Mouse (Mus musculus): ENCODE results near the gene Atp6v1e1. TPM values are rescaled to one million over a fixed set of nuclear protein-coding genes. Genes with fewer than 3 reads are reported as not detected.
"Not testable (repeated sequence)": the region's sequence is repeated elsewhere in the genome, so short reads cannot be mapped to it uniquely, and the experiment has no call there.

Gene Atp6v1e1
- 135 and 136 TPM in 2 replicates for polyA plus RNA-seq (2015; fragmentation: Nextera tagmentation; extraction: Ambion mirVana)

DNA sequence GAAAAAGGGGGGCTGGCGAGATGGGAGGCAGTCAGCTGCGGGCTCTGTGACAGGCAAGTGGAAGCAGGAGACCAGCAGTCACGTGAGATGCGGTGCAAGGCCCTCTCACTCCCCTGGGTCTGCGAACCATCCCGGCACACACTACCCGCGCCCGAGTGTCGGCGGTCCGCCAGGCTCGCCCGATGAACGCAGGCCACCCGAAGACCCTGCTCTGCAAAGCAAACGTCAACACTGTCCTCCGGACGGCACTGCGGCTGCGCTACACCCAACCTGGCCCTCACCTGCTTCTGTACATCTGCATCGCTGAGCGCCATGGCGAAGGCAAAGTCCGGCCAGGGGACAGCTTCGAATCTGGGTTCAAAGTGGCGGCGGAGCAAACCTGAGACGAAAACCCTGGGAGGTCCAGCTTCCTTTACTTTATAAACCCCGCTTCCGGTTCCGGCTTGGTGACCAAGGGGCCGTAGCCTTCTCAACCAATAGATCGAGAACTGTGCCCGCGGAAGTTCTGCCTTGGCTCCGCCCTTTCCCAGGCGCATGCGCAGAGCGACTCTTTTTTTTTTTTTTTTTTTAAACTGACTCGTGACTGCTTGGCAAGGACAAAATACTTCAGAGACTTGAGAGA lies at the start of gene Atp6v1e1:
Gene Atp6v1e1, minus strand, starts transcription at position 487 of the 622 bp plus-strand sequence.
- Histone ChIP-seq H3K4me2 (peak within 1 kb of the TSS; percentile 84), H3K9me3 (0 out of 2 replicates have a peak, but pooled peaks cover 4% of the 10 kb centered on the region), H3K27me3 (replicated peaks) (0 out of 2 replicates have a peak, but pooled peaks cover 2% of the 10 kb centered on the region), H3K4me3 (peak within 1 kb of the TSS; percentile 72), H3K4me1 (peaks cover 19% of the 10 kb centered on the region), H3K36me3 (peaks cover 19% of the 10 kb centered on the region), H3K27ac (replicated peaks) (peak within 1 kb of the TSS; percentile 91), H3K9ac (peak within 1 kb of the TSS; percentile 87)
- under 1% methylated on average over 41 of the region's 41 CpGs for WGBS
- ATAC-seq (ENCODE audit: extremely low read depth, insufficient number of reproducible peaks, low FRiP score, low TSS enrichment): peak; percentile 92

DNA sequence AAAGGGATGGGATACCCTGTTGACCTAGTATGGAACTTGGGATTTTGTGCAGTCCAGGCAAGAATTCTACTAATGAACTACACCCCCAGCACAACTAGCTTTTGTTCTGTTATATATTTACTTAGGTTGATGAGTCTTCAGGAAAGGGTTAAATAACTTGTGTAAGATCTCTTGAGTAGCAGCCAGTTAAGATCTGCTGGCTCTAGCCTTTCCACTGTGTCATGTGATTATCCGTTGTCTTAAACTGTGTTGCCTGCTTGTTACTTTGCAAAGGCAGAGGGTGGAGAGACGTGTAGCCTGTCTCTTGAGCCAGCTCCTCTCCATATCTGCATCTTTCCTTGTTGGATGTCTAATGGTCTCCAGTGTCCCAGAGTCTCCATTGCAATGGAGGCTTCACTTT lies 48.7 kb upstream of the Atp6v1e1 start:
- no peak overlapping the region for H3K4me3 ChIP-seq
- no peaks in the 10 kb centered on the region for H3K27me3 ChIP-seq (replicated peaks)
- H3K4me1 ChIP-seq: peaks cover 21% of the 10 kb centered on the region
- H3K9ac ChIP-seq: no peak overlapping the region
- H3K9me3 ChIP-seq: no peaks in the 10 kb centered on the region
- no peak for ATAC-seq (ENCODE audit: extremely low read depth, insufficient number of reproducible peaks, low FRiP score, low TSS enrichment)
- H3K27ac ChIP-seq (replicated peaks): no peak overlapping the region
- H3K36me3 ChIP-seq: peaks cover 31% of the 10 kb centered on the region
- no peak overlapping the region for H3K4me2 ChIP-seq
- WGBS: 64% methylated on average over 2 of the region's 2 CpGs

DNA sequence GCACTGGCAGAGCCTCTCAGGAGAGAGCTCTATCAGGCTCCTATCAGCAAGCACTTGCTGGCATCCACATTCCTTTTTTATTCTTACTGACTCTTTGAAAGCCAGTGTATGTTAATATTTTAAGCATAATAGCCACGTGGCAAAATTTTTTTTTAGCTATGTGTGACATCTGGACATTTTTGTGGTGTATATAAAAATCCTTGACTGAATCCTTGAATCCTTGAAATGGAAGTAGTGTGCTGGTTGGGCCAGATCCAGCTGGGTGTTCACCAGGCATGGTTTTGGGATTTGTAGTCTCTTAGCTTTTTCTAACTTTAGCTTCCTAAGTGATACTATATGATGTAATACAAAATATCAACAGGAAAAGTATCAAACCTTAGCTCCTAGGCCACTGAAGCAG lies 46.2 kb upstream of the Atp6v1e1 start:
- Histone ChIP-seq H3K4me1 (peaks cover 21% of the 10 kb centered on the region), H3K27me3 (replicated peaks) (no peaks in the 10 kb centered on the region), H3K9ac (no peak overlapping the region), H3K27ac (replicated peaks) (no peak overlapping the region), H3K36me3 (peaks cover 46% of the 10 kb centered on the region), H3K4me3 (no peak overlapping the region), H3K9me3 (no peaks in the 10 kb centered on the region), H3K4me2 (no peak overlapping the region)
- no peak for ATAC-seq (ENCODE audit: extremely low read depth, insufficient number of reproducible peaks, low FRiP score, low TSS enrichment)
- WGBS: 42% methylated on average over 1 of the region's 1 CpGs

DNA sequence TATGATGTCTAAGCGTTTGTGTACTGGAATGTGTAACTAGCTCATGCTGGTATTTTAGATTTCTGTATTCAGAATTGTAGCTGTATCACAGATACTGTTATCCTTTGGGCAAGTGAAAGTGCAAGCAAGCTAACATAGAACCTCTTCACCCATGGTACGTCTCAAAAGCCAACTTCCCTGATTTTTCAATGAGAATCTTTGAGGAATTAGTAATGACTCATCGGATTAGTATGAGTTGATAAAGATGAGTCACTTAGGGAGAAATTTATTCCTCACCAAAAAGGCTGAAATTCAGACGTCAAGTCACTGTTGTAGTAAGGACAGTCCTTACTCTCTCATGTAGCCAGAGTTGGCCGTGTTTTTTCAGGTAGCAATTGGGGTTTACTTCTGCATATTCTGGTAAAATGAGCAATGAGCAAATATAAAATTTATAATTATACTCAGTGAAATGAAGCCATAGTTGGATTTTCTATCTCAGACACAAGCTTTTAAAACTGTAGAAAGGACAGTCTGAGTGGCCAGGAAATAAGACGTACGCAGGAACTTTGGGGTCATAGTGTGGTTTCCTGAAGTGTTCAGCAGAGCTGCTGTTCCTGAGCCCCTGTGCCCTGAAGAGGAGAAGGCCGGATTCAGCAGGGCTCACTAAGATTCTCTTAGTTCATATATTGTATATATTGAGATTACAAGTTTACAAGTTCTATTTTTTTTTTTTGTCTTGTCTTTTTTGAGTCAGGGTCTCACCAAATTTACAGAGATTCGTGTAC lies 43.6 kb upstream of the Atp6v1e1 start:
- WGBS: 70% methylated on average over 9 of the region's 9 CpGs
- H3K4me2 ChIP-seq: no peak overlapping the region
- no peaks in the 10 kb centered on the region for H3K9me3 ChIP-seq
- no peaks in the 10 kb centered on the region for H3K27me3 ChIP-seq (replicated peaks)
- no peak for ATAC-seq (ENCODE audit: extremely low read depth, insufficient number of reproducible peaks, low FRiP score, low TSS enrichment)
- peaks cover 54% of the 10 kb centered on the region for H3K36me3 ChIP-seq
- H3K9ac ChIP-seq: no peak overlapping the region
- H3K27ac ChIP-seq (replicated peaks): 0 out of 2 replicates have a peak overlapping the region, but pooled peaks have one; percentile 0
- no peak overlapping the region for H3K4me3 ChIP-seq
- H3K4me1 ChIP-seq: peaks cover 19% of the 10 kb centered on the region

DNA sequence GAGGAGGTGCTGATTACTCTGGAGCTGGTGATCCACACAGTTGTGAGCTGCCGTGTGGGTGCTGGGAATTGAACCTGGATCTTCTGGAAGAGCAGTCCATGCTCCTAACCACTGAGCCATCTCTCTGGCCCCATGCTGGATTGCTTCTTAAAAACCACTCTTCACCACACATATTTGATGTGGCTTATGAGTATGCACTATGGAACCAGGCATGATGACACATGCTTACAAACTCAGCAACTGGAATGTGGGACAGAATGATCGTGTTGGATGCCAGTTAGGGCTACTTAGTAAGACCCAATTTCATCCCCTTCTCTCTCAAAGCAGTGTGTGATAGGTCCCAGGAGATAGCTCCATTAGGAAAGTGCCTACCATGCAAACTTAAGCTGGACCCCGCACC lies 37.5 kb upstream of the Atp6v1e1 start:
- whole genome bisulfite sequencing: 95% methylated on average over 3 of the region's 3 CpGs
- Histone ChIP-seq H3K4me2 (no peak overlapping the region), H3K9ac (no peak overlapping the region), H3K27ac (replicated peaks) (no peak overlapping the region), H3K36me3 (peaks cover 49% of the 10 kb centered on the region), H3K27me3 (replicated peaks) (no peaks in the 10 kb centered on the region), H3K4me3 (no peak overlapping the region), H3K9me3 (no peaks in the 10 kb centered on the region), H3K4me1 (peaks cover 22% of the 10 kb centered on the region)
- no peak for ATAC-seq (ENCODE audit: extremely low read depth, insufficient number of reproducible peaks, low FRiP score, low TSS enrichment)

DNA sequence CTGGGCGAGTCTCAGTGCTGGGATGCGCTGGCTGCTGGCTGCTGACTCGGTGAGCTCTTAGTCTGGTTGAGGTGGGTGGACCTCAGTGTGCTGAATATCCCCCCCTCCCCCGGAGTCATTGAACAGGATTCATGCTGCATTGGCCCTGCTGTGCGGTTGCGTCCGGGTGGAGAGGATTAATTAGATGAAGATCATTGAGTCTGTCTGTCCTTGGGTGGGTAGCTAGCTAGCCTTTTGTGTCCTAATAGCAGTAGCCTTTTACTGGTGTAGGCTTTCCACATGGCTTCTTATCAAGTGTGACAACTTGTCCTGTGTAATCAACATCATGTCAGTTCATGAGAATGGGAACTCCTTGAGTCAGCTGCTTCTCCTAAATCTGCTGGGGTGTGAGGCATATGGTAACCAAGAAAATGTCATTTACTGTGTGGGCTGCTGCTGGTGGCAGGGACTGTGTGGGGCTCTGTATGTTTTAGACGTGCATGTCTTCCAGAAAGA lies 35.7 kb upstream of the Atp6v1e1 start:
- H3K36me3 ChIP-seq: peaks cover 46% of the 10 kb centered on the region
- H3K9ac ChIP-seq: no peak overlapping the region
- peaks cover 33% of the 10 kb centered on the region for H3K4me1 ChIP-seq
- H3K4me2 ChIP-seq: no peak overlapping the region
- 0 out of 2 replicates have a peak, but pooled peaks have one; percentile 16 for ATAC-seq (ENCODE audit: extremely low read depth, insufficient number of reproducible peaks, low FRiP score, low TSS enrichment)
- no peak overlapping the region for H3K4me3 ChIP-seq
- no peaks in the 10 kb centered on the region for H3K9me3 ChIP-seq
- no peak overlapping the region for H3K27ac ChIP-seq (replicated peaks)
- no peaks in the 10 kb centered on the region for H3K27me3 ChIP-seq (replicated peaks)
- 71% methylated on average over 8 of the region's 8 CpGs for WGBS

DNA sequence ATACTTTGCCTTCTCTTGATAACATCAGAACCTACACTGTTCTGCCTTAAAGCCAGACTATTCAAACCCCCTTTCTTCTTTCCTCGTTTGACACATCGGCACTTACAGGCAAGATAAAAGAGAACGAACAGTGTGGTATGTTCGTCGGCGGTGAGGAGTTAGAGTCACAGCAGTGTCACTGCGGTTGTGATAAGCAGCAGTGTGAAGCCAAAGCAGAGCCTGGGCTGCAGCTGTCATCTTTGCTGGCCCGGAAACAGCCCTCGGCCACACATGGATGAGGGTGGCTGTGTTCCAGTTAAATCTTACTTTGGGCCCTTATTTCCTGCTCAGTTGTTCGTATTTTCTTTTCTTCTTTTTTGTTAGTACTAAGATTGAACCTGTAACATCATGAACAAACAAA lies 31.8 kb upstream of the Atp6v1e1 start:
- Histone ChIP-seq H3K36me3 (peaks cover 47% of the 10 kb centered on the region), H3K4me1 (peaks cover 23% of the 10 kb centered on the region), H3K9ac (no peak overlapping the region), H3K4me2 (peak overlapping the region; percentile 8), H3K27ac (replicated peaks) (peak overlapping the region; percentile 59), H3K4me3 (no peak overlapping the region), H3K27me3 (replicated peaks) (no peaks in the 10 kb centered on the region), H3K9me3 (no peaks in the 10 kb centered on the region)
- 10% methylated on average over 10 of the region's 10 CpGs for WGBS
- ATAC-seq (ENCODE audit: extremely low read depth, insufficient number of reproducible peaks, low FRiP score, low TSS enrichment): 0 out of 2 replicates have a peak, but pooled peaks have one; percentile 17

DNA sequence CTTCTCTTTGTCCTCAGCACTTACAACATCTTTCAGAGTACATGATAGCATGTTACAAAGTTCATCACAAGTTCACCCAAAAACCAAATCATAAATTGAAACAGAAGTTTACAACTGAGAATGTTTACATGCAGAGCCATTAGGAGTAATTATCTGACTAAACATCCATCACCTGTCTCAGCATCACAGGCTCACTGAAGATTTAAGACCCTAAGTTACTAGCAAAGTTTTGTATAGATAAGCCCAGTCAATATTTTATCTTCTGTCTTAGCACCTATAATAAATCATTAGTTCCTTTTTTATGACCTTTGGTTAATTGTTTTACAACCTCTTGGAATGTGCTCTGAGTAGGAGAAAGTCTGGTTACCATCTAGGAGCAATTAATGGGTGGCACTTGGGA lies 28.1 kb upstream of the Atp6v1e1 start:
- not testable (repeated sequence) for H3K9ac ChIP-seq; H3K27ac ChIP-seq (replicated peaks); H3K4me2 ChIP-seq; H3K27me3 ChIP-seq (replicated peaks); H3K9me3 ChIP-seq; ATAC-seq (ENCODE audit: extremely low read depth, insufficient number of reproducible peaks, low FRiP score, low TSS enrichment); H3K4me3 ChIP-seq
- Histone ChIP-seq H3K4me1 (peaks cover 11% of the 10 kb centered on the region), H3K36me3 (peaks cover 52% of the 10 kb centered on the region)

DNA sequence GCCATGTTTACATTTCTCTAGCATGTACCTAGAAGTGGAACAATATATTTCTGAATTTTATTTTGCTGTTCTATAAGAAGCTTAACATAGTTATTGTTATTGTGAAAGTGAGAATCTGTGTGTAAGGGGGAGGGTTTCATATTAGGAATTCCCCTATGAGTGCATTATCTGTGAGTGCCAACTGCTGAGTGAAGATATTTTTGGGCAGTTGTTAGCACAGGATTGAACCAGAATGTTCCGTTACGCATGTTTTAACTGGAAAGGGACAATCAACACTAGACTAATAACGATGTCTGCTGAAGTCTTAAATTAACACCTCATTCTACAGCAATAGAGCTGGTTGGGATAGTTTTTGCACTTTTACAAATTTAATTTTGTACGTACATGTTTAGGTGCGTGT lies 19.2 kb upstream of the Atp6v1e1 start:
- no peaks in the 10 kb centered on the region for H3K27me3 ChIP-seq (replicated peaks)
- 0 out of 2 replicates have a peak overlapping the region, but pooled peaks have one; percentile 0 for H3K4me2 ChIP-seq
- no peak for ATAC-seq (ENCODE audit: extremely low read depth, insufficient number of reproducible peaks, low FRiP score, low TSS enrichment)
- 61% methylated on average over 5 of the region's 5 CpGs for WGBS
- no peak overlapping the region for H3K4me3 ChIP-seq
- peaks cover 19% of the 10 kb centered on the region for H3K36me3 ChIP-seq
- peaks cover 32% of the 10 kb centered on the region for H3K4me1 ChIP-seq
- H3K9me3 ChIP-seq: no peaks in the 10 kb centered on the region
- H3K27ac ChIP-seq (replicated peaks): no peak overlapping the region; the same call in 1 of the 2 replicates
- H3K9ac ChIP-seq: no peak overlapping the region

DNA sequence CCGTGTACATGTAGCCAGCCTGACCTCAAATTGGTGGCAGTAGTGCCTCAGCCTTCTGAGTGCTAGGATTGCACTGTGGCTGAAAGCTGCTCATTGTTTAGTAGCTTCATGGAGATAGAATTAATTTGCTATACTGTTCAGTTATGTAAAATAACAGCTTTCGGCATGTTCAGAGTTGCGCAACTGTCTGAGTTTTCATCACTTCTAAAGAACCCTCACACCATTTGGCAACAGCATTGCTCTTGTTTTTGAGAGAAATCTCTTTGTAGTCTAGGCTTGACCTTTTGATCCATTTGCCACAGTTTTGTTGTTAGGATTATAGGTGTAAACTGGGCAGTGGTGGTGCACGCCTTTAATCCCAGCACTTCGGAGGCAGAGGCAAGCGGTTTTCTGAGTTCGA lies 17.7 kb upstream of the Atp6v1e1 start:
- peaks cover 37% of the 10 kb centered on the region for H3K4me1 ChIP-seq
- no peak overlapping the region for H3K4me2 ChIP-seq
- H3K27me3 ChIP-seq (replicated peaks): no peaks in the 10 kb centered on the region
- H3K9ac ChIP-seq: no peak overlapping the region
- H3K36me3 ChIP-seq: peaks cover 19% of the 10 kb centered on the region
- H3K27ac ChIP-seq (replicated peaks): no peak overlapping the region
- no peaks in the 10 kb centered on the region for H3K9me3 ChIP-seq
- no peak for ATAC-seq (ENCODE audit: extremely low read depth, insufficient number of reproducible peaks, low FRiP score, low TSS enrichment)
- H3K4me3 ChIP-seq: no peak overlapping the region
- 94% methylated on average over 7 of the region's 7 CpGs for WGBS

DNA sequence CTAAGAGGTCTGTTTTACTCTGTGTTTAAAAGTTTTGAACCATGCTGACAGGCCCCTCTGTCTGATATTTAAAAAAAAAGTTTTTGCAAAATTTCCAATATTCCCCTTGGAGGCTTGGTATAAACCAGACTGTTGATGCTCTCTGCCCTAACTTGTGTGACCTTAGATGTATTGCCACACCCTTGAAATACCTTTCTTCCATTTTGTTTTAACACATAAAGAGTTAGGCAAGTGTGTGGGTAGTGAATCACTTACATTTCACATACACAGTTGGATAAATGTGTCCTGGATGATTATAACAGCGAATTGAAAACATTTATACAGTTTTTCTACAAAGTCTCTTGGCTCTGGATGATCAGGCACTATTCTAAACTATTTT lies 14.5 kb upstream of the Atp6v1e1 start:
- peak overlapping the region; percentile 97 for H3K27ac ChIP-seq (replicated peaks)
- peaks cover 27% of the 10 kb centered on the region for H3K4me1 ChIP-seq
- no peaks in the 10 kb centered on the region for H3K27me3 ChIP-seq (replicated peaks)
- H3K9ac ChIP-seq: peak overlapping the region; percentile 100
- ATAC-seq (ENCODE audit: extremely low read depth, insufficient number of reproducible peaks, low FRiP score, low TSS enrichment): no peak
- peak overlapping the region; percentile 95 for H3K4me3 ChIP-seq
- 59% methylated on average over 1 of the region's 1 CpGs for WGBS
- peaks cover 19% of the 10 kb centered on the region for H3K36me3 ChIP-seq
- H3K4me2 ChIP-seq: peak overlapping the region; percentile 75
- H3K9me3 ChIP-seq: no peaks in the 10 kb centered on the region

All from heart, embryonic 13.5 days (tissue).